Mouse (Mus musculus) heart, postnatal 36 days (tissue): ENCODE data around the gene Gdf3. TPM values are rescaled to one million over a fixed set of nuclear protein-coding genes. Genes with fewer than 3 reads are reported as not detected.
"Not testable (repeated sequence)": the region's sequence is repeated elsewhere in the genome, so short reads cannot be mapped to it uniquely, and the experiment has no call there.

Source experiments
- DNase-seq, 2 experiments: peaks; one replicate each; pipeline ENCODE4 v3.0.0; 2021 to 2022
- intact Hi-C: fragments of 180-260 bp; cut with DNase I; formaldehyde crosslinking; loops from one replicate; pipeline ENCODE4 v1.15.1; 2025
- total RNA-seq, 2 experiments: library from RNA; stranded (reverse); gene quantifications; 2 replicates each; pipeline ENCODE4 v1.2.3; 2021

The Gdf3 gene
- total RNA-seq, 2 experiments from 2014 or later: not detected

- intact Hi-C loops: no loop called here
- no peak for DNase-seq
Observed at GRCm38 (mm10) chr6:122607700-122608099, 2.2 kb downstream of the Gdf3 start.

- intact Hi-C loops: no loop called here
- no peak for DNase-seq
Observed at GRCm38 (mm10) chr6:122606661-122607060, 3.2 kb downstream of the Gdf3 start.

- intact Hi-C loops: no loop called here
Observed at GRCm38 (mm10) chr6:122605483-122605882, 4.4 kb downstream of the Gdf3 start.

GRCm38 (mm10) chr6:122604260-122604659 is 5.6 kb downstream of the Gdf3 start:
- intact Hi-C loops: loop anchor here (5.0 kb wide), 1 partner anchor 208 kb away; no protein-coding TSS in a partner anchor
- no peak for DNase-seq

More at GRCm38 (mm10) chr6:122605483-122605882, 4.4 kb downstream of the Gdf3 start:
- no peak for DNase-seq

GRCm38 (mm10) chr6:122602992-122603322 is 6.9 kb downstream of the Gdf3 start:
- intact Hi-C loops: loop anchor here (5.0 kb wide), 1 partner anchor 209 kb away; no protein-coding TSS in a partner anchor
- no peak for DNase-seq

- intact Hi-C loops: loop anchor here (5.0 kb wide), 1 partner anchor 210 kb away; no protein-coding TSS in a partner anchor
Observed at GRCm38 (mm10) chr6:122602242-122602991, 7.5 kb downstream of the Gdf3 start, which contains the start of gene Apobec1. Apobec1 (minus strand) TSS chr6:122602444.

GRCm38 (mm10) chr6:122601615-122602014 is 8.3 kb downstream of the Gdf3 start:
- intact Hi-C loops: loop anchor here (5.0 kb wide), 1 partner anchor 211 kb away; no protein-coding TSS in a partner anchor

More at GRCm38 (mm10) chr6:122602242-122602991, 7.5 kb downstream of the Gdf3 start, which contains the start of gene Apobec1:
- peak; percentile 76 to 78 for DNase-seq

GRCm38 (mm10) chr6:122601031-122601430 is 8.9 kb downstream of the Gdf3 start:
- intact Hi-C loops: loop anchor here (5.0 kb wide), 1 partner anchor 211 kb away; no protein-coding TSS in a partner anchor
- DNase-seq: no peak

More at GRCm38 (mm10) chr6:122601615-122602014, 8.3 kb downstream of the Gdf3 start:
- no peak for DNase-seq

GRCm38 (mm10) chr6:122600066-122600646 is 9.7 kb downstream of the Gdf3 start:
- intact Hi-C loops: loop anchor here (5.0 kb wide), 1 partner anchor 212 kb away; no protein-coding TSS in a partner anchor

GRCm38 (mm10) chr6:122599054-122599737 is 10.7 kb downstream of the Gdf3 start:
- intact Hi-C loops: no loop called here

More at GRCm38 (mm10) chr6:122600066-122600646, 9.7 kb downstream of the Gdf3 start:
- DNase-seq: no peak

GRCm38 (mm10) chr6:122598436-122598835 is 11.5 kb downstream of the Gdf3 start:
- no peak for DNase-seq
- intact Hi-C loops: no loop called here

More at GRCm38 (mm10) chr6:122599054-122599737, 10.7 kb downstream of the Gdf3 start:
- DNase-seq: no peak

GRCm38 (mm10) chr6:122598014-122598413 is 11.9 kb downstream of the Gdf3 start:
- no peak for DNase-seq
- intact Hi-C loops: no loop called here

GRCm38 (mm10) chr6:122596608-122597007 is 13.3 kb downstream of the Gdf3 start:
- no peak for DNase-seq
- intact Hi-C loops: no loop called here

- intact Hi-C loops: loop anchor here (1.0 kb wide), 1 partner anchor 38 kb away; no protein-coding TSS in a partner anchor
- DNase-seq: no peak
Observed at GRCm38 (mm10) chr6:122595637-122596036, 14.2 kb downstream of the Gdf3 start.

GRCm38 (mm10) chr6:122592905-122593304 is 17.0 kb downstream of the Gdf3 start:
- intact Hi-C loops: no loop called here
- no peak for DNase-seq

GRCm38 (mm10) chr6:122591027-122591758 is 18.7 kb downstream of the Gdf3 start:
- no peak for DNase-seq
- intact Hi-C loops: no loop called here

- no peak for DNase-seq
- intact Hi-C loops: no loop called here
Observed at GRCm38 (mm10) chr6:122579086-122579485, 30.8 kb downstream of the Gdf3 start.

- intact Hi-C loops: no loop called here
- no peak for DNase-seq
Observed at GRCm38 (mm10) chr6:122577030-122577429, 32.9 kb downstream of the Gdf3 start.

- DNase-seq, intact Hi-C loops: not testable (repeated sequence)
Observed at GRCm38 (mm10) chr6:122575037-122575436, 34.9 kb downstream of the Gdf3 start.

- intact Hi-C loops: no loop called here
- DNase-seq: no peak
Observed at GRCm38 (mm10) chr6:122571617-122571959, 38.3 kb downstream of the Gdf3 start.
